Mouse (Mus musculus) testis, adult 2 months (tissue): ENCODE results near the gene Bmper.

Experiments used
- CTCF ChIP-seq: fragments of 200-500 bp; IDR thresholded peaks from 2 replicates; pipeline ENCODE4 v1.5.1; 2012; ENCODE audit warnings: low read depth, mild to moderate bottlenecking, inconsistent platforms, low read length, moderate library complexity; ENCODE audit not compliant: control insufficient read depth, insufficient read depth, insufficient replicate concordance
- POLR2A ChIP-seq: fragments of 200-500 bp; IDR thresholded peaks from 2 replicates; pipeline ENCODE4 v1.6.1; 2012; ENCODE audit warnings: low read depth, mild to moderate bottlenecking, inconsistent platforms, low read length, moderate library complexity; ENCODE audit not compliant: control insufficient read depth

GRCm38 (mm10) chr9:23315631-23316330, 92.9 kb downstream of the Bmper start:
- TF ChIP-seq POLR2A (no peak), CTCF (no peak)
